Mouse (Mus musculus) myocyte (in vitro differentiated cells): Measurements from ENCODE around the gene Cacna2d4.

ENCODE experiments used
- MAX ChIP-seq: IDR thresholded peaks from one replicate; pipeline ENCODE4 v1.6.1; 2011; ENCODE audit warnings: low read depth, mild to moderate bottlenecking, control low read depth
- POLR2A ChIP-seq: IDR thresholded peaks from one replicate; pipeline ENCODE4 v1.6.1; 2011; ENCODE audit warnings: low read depth, mild to moderate bottlenecking, control low read depth, moderate library complexity; ENCODE audit not compliant: insufficient read length
- TCF12 ChIP-seq: IDR thresholded peaks from one replicate; pipeline ENCODE4 v1.6.1; 2011; ENCODE audit warnings: mild to moderate bottlenecking, control low read depth; ENCODE audit not compliant: poor library complexity, insufficient read depth, severe bottlenecking
- TCF3 ChIP-seq: IDR thresholded peaks from one replicate; pipeline ENCODE4 v1.6.1; 2011; ENCODE audit warnings: low read depth, control low read depth; ENCODE audit not compliant: insufficient read length
- USF1 ChIP-seq: IDR thresholded peaks from one replicate; pipeline ENCODE4 v1.6.1; 2011; ENCODE audit warnings: low read depth, mild to moderate bottlenecking, control low read depth, moderate library complexity

DNA sequence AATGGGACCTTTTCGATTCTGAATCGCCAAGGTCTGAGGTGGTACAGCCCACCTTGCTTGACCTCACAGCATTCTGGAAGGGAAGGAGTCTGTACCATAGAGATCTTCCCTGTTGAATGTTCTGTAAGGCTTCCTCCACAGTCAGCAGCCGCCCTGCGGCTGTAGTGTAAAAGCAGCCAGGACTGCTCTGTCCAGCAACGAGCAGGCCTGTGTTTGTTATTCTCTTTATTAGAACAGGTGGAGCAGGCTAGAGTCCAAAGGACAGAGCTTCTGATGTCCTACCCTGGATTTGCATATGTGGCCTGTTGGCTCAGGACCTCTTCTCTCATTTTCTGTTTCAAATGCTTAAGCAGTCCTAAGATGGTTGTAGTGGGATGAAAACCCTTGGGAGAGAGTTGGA lies 36.0 kb upstream of the Cacna2d4 start:
- TF ChIP-seq POLR2A (no peak), USF1 (no peak), TCF3 (no peak), MAX (no peak), TCF12 (no peak)
